Mouse (Mus musculus) kidney, adult 11 months (tissue): ENCODE measurements around the gene Adra1b.

ENCODE experiments used
- DNase-seq: peaks from one replicate; pipeline ENCODE4 v3.0.0; 2022

Adra1b gene

GRCm38 (mm10) chr11:43817368-43817923 is 83.6 kb downstream of the Adra1b start:
- no peak for DNase-seq

GRCm38 (mm10) chr11:43812535-43812934 is 88.5 kb downstream of the Adra1b start:
- DNase-seq, result no peak

- no peak for DNase-seq
These were observed 93.3 kb downstream of the Adra1b start for GRCm38 (mm10) chr11:43807732-43808131.

GRCm38 (mm10) chr11:43795992-43796391 is 105.0 kb downstream of the Adra1b start:
- no peak for DNase-seq

GRCm38 (mm10) chr11:43790446-43790845 is 110.6 kb downstream of the Adra1b start:
- DNase-seq, result peak; percentile 9

GRCm38 (mm10) chr11:43783772-43784171 is 117.2 kb downstream of the Adra1b start:
- peak; percentile 44 for DNase-seq

- DNase-seq, result no peak
These were observed 117.9 kb downstream of the Adra1b start for GRCm38 (mm10) chr11:43783106-43783505.

GRCm38 (mm10) chr11:43779551-43779950 is 121.5 kb downstream of the Adra1b start:
- DNase-seq, result no peak

GRCm38 (mm10) chr11:43776324-43776694 is 124.7 kb downstream of the Adra1b start:
- no peak for DNase-seq

- no peak for DNase-seq
These were observed 125.3 kb downstream of the Adra1b start for GRCm38 (mm10) chr11:43775469-43776323.

- DNase-seq, result peak; percentile 68
These were observed 127.3 kb downstream of the Adra1b start for GRCm38 (mm10) chr11:43773725-43774124.

- no peak for DNase-seq
These were observed 130.9 kb downstream of the Adra1b start for GRCm38 (mm10) chr11:43770110-43770509.

- DNase-seq, result no peak
These were observed 133.3 kb downstream of the Adra1b start for GRCm38 (mm10) chr11:43767749-43768148.

GRCm38 (mm10) chr11:43766922-43767648 is 133.9 kb downstream of the Adra1b start:
- peak; percentile 65 for DNase-seq

GRCm38 (mm10) chr11:43758436-43758835 is 142.6 kb downstream of the Adra1b start:
- DNase-seq, result no peak

- no peak for DNase-seq
These were observed 145.6 kb downstream of the Adra1b start for GRCm38 (mm10) chr11:43755411-43755810.

- DNase-seq, result no peak
These were observed 146.4 kb downstream of the Adra1b start for GRCm38 (mm10) chr11:43754568-43754967.

GRCm38 (mm10) chr11:43751542-43751941 is 149.5 kb downstream of the Adra1b start:
- DNase-seq, result no peak

- DNase-seq, result peak; percentile 97
These were observed 153.5 kb downstream of the Adra1b start, which contains the start of gene Ttc1 for GRCm38 (mm10) chr11:43747233-43748226. Ttc1 (minus strand) TSS chr11:43748008.

- DNase-seq, result no peak
These were observed 172.2 kb downstream of the Adra1b start for GRCm38 (mm10) chr11:43728737-43729301.

- no peak for DNase-seq
These were observed 173.2 kb downstream of the Adra1b start for GRCm38 (mm10) chr11:43727796-43728195.
